Mouse (Mus musculus) brown adipose tissue, adult 24 weeks (tissue): Measurements from ENCODE around the gene Rps6ka1. TPM values are rescaled to one million over a fixed set of nuclear protein-coding genes. Genes with fewer than 3 reads are reported as not detected.

ENCODE experiments used
- H3K27ac ChIP-seq: fragments of 200-500 bp; replicated peaks from 2 replicates; pipeline ENCODE4 v1.5.1; 2012; ENCODE audit warnings: low read depth, mild to moderate bottlenecking, low read length
- H3K4me1 ChIP-seq: fragments of 200-500 bp; 2 replicates; pipeline ENCODE4 v1.6.1; 2012; ENCODE audit warnings: low read length, mixed read lengths; ENCODE audit not compliant: control insufficient read depth, insufficient read depth, insufficient read length
- H3K4me3 ChIP-seq: fragments of 200-500 bp; 2 replicates; pipeline ENCODE4 v1.5.1; 2012; ENCODE audit warnings: low read depth, mild to moderate bottlenecking, low read length, moderate library complexity; ENCODE audit not compliant: insufficient read depth
- polyA plus RNA-seq: library from polyadenylated mRNA; stranded (reverse); fragments of >200 nt; gene quantifications from 2 replicates; pipeline ENCODE4 v1.2.4, GENCODE M21; 2012; ENCODE audit not compliant: missing spikeins, insufficient read depth, insufficient read length

Rps6ka1 gene
- polyA plus RNA-seq, 1 experiment = 4.2 TPM

GRCm38 (mm10) chr4:133904326-133904725, 16.7 kb upstream of the Rps6ka1 start:
- H3K27ac ChIP-seq = no peak overlapping the region
- no peak overlapping the region for H3K4me3 ChIP-seq
- 0 out of 2 replicates have a peak, but pooled peaks cover 3% of the 10 kb centered on the region for H3K4me1 ChIP-seq

GRCm38 (mm10) chr4:133903372-133903771, 15.8 kb upstream of the Rps6ka1 start:
- H3K27ac ChIP-seq = no peak overlapping the region
- no peak overlapping the region for H3K4me3 ChIP-seq
- 0 out of 2 replicates have a peak, but pooled peaks cover 3% of the 10 kb centered on the region for H3K4me1 ChIP-seq

GRCm38 (mm10) chr4:133902510-133902909, 14.9 kb upstream of the Rps6ka1 start:
- Histone ChIP-seq H3K4me1 (no peaks in the 10 kb centered on the region), H3K4me3 (no peak overlapping the region), H3K27ac (no peak overlapping the region)

GRCm38 (mm10) chr4:133900887-133901286, 13.3 kb upstream of the Rps6ka1 start:
- H3K4me1 ChIP-seq = no peaks in the 10 kb centered on the region
- H3K27ac ChIP-seq = no peak overlapping the region
- H3K4me3 ChIP-seq = no peak overlapping the region

GRCm38 (mm10) chr4:133900352-133900751, 12.8 kb upstream of the Rps6ka1 start:
- no peak overlapping the region for H3K4me3 ChIP-seq
- H3K4me1 ChIP-seq = no peaks in the 10 kb centered on the region
- H3K27ac ChIP-seq = no peak overlapping the region

GRCm38 (mm10) chr4:133899241-133899800, 11.7 kb upstream of the Rps6ka1 start:
- no peak overlapping the region for H3K27ac ChIP-seq
- H3K4me3 ChIP-seq = no peak overlapping the region
- H3K4me1 ChIP-seq = no peaks in the 10 kb centered on the region

- H3K4me3 ChIP-seq = no peak overlapping the region
- no peak overlapping the region for H3K27ac ChIP-seq
- H3K4me1 ChIP-seq = no peaks in the 10 kb centered on the region
These were observed 10.6 kb upstream of the Rps6ka1 start for GRCm38 (mm10) chr4:133898151-133898550.

GRCm38 (mm10) chr4:133897431-133897891, 9.9 kb upstream of the Rps6ka1 start:
- H3K27ac ChIP-seq = no peak overlapping the region
- H3K4me1 ChIP-seq = no peaks in the 10 kb centered on the region
- H3K4me3 ChIP-seq = no peak overlapping the region

GRCm38 (mm10) chr4:133896984-133897383, 9.4 kb upstream of the Rps6ka1 start:
- Histone ChIP-seq H3K4me1 (no peaks in the 10 kb centered on the region), H3K27ac (no peak overlapping the region), H3K4me3 (no peak overlapping the region)

GRCm38 (mm10) chr4:133896002-133896401, 8.4 kb upstream of the Rps6ka1 start:
- no peaks in the 10 kb centered on the region for H3K4me1 ChIP-seq
- H3K4me3 ChIP-seq = no peak overlapping the region
- H3K27ac ChIP-seq = no peak overlapping the region

- H3K27ac ChIP-seq = 0 out of 2 replicates have a peak overlapping the region, but pooled peaks have one; percentile 28
- H3K4me3 ChIP-seq = peak overlapping the region; percentile 97
- H3K4me1 ChIP-seq = peaks cover 7% of the 10 kb centered on the region
These were observed 348 bp downstream of the Rps6ka1 start for GRCm38 (mm10) chr4:133887249-133887648.

- Histone ChIP-seq H3K4me1 (peaks cover 7% of the 10 kb centered on the region), H3K4me3 (peak overlapping the region; percentile 97), H3K27ac (peak overlapping the region; percentile 42; the same call in 1 of the 2 replicates)
These were observed 1.6 kb downstream of the Rps6ka1 start for GRCm38 (mm10) chr4:133885991-133886501.

GRCm38 (mm10) chr4:133885331-133885730, 2.3 kb downstream of the Rps6ka1 start:
- H3K27ac ChIP-seq = no peak overlapping the region

GRCm38 (mm10) chr4:133884888-133885287, 2.7 kb downstream of the Rps6ka1 start:
- peaks cover 7% of the 10 kb centered on the region for H3K4me1 ChIP-seq
- H3K4me3 ChIP-seq = no peak overlapping the region
- no peak overlapping the region for H3K27ac ChIP-seq

More at GRCm38 (mm10) chr4:133885331-133885730, 2.3 kb downstream of the Rps6ka1 start:
- Histone ChIP-seq H3K4me3 (0 out of 2 replicates have a peak overlapping the region, but pooled peaks have one; percentile 9), H3K4me1 (peaks cover 7% of the 10 kb centered on the region)

GRCm38 (mm10) chr4:133884127-133884753, 3.4 kb downstream of the Rps6ka1 start:
- Histone ChIP-seq H3K4me1 (peaks cover 7% of the 10 kb centered on the region), H3K27ac (no peak overlapping the region), H3K4me3 (no peak overlapping the region)

- Histone ChIP-seq H3K4me3 (no peak overlapping the region), H3K27ac (no peak overlapping the region), H3K4me1 (peaks cover 7% of the 10 kb centered on the region)
These were observed 5.7 kb downstream of the Rps6ka1 start for GRCm38 (mm10) chr4:133881851-133882250.
